Mouse (Mus musculus) forebrain, embryonic 15.5 days (tissue): ENCODE results near the gene Gnaz. TPM values are rescaled to one million over a fixed set of nuclear protein-coding genes. Genes with fewer than 3 reads are reported as not detected.

Source experiments
- polyA plus RNA-seq: library from polyadenylated mRNA; unstranded; fragments of >200 nt; fragmentation: Nextera tagmentation; extraction: Ambion mirVana; gene quantifications from 2 replicates; pipeline ENCODE4 v1.2.1, GENCODE M21; 2015

Gnaz gene
- polyA plus RNA-seq, 1 experiment from 2014 or later = 44.9 TPM

Other genes with a start within 250 kb of the Gnaz start
- 0.23 and 0.76 TPM in 2 replicates for gene Rsph14, start 65.4 kb downstream of the Gnaz start, polyA plus RNA-seq
- gene Rab36, start 69.9 kb downstream of the Gnaz start, polyA plus RNA-seq = 13.3 and 13.7 TPM in 2 replicates
- gene Bcr, start 93.4 kb downstream of the Gnaz start, polyA plus RNA-seq = 15.7 and 16.3 TPM in 2 replicates
- gene Specc1l, start 244.9 kb downstream of the Gnaz start, polyA plus RNA-seq = 42.8 and 44.7 TPM in 2 replicates